Mouse (Mus musculus) lung, embryonic 15.5 days (tissue): Measurements from ENCODE around the gene Fut11. TPM values are rescaled to one million over a fixed set of nuclear protein-coding genes. Genes with fewer than 3 reads are reported as not detected.

Experiments used
- ATAC-seq: fragments of 200-750 bp; cut with Nextera tagmentation; 2 replicates; pipeline ENCODE4 v1.8.0; 2017; ENCODE audit warnings: moderate number of reproducible peaks, borderline replicate concordance; ENCODE audit not compliant: low FRiP score, low TSS enrichment; ENCODE audit errors: extremely low read depth
- H3K27ac ChIP-seq: fragments of 300-500 bp; sonication (generic); 2 replicates; pipeline ENCODE4 v1.5.1; 2015; ENCODE audit warnings: moderate library complexity, mild to moderate bottlenecking, inconsistent platforms
- H3K27me3 ChIP-seq: fragments of 300-500 bp; sonication (generic); 2 replicates; pipeline ENCODE4 v1.6.1; 2015; ENCODE audit warnings: inconsistent platforms
- H3K36me3 ChIP-seq: fragments of 300-500 bp; sonication (generic); 2 replicates; pipeline ENCODE4 v1.6.1; 2015; ENCODE audit warnings: inconsistent platforms
- H3K4me1 ChIP-seq: fragments of 300-500 bp; sonication (generic); 2 replicates; pipeline ENCODE4 v1.6.1; 2015; ENCODE audit warnings: inconsistent platforms
- H3K4me2 ChIP-seq: fragments of 300-500 bp; sonication (generic); 2 replicates; pipeline ENCODE4 v1.6.1; 2015; ENCODE audit warnings: inconsistent platforms, mild to moderate bottlenecking, moderate library complexity
- H3K4me3 ChIP-seq: fragments of 300-500 bp; sonication (generic); 2 replicates; pipeline ENCODE4 v1.5.1; 2015; ENCODE audit warnings: mild to moderate bottlenecking, inconsistent platforms
- H3K9ac ChIP-seq: fragments of 300-500 bp; sonication (generic); 2 replicates; pipeline ENCODE4 v1.6.1; 2015; ENCODE audit warnings: inconsistent platforms
- H3K9me3 ChIP-seq: fragments of 300-500 bp; sonication (generic); 2 replicates; pipeline ENCODE4 v1.6.1; 2016; ENCODE audit warnings: inconsistent platforms
- WGBS: fragments of 180-500 bp; shearing (Covaris S2); methylation state at CpG from one replicate; pipeline ENCODE4 v1.1.7; 2015; 5-methylcytosine and 5-hydroxymethylcytosine counted together
- microRNA-seq: library from miRNA; unstranded; fragments of <30 nt; microRNA quantifications from one replicate; pipeline ENCODE4, GENCODE M21; 2016
- polyA plus RNA-seq: library from polyadenylated mRNA; unstranded; fragments of >200 nt; fragmentation: Nextera tagmentation; extraction: Ambion mirVana; gene quantifications from 2 replicates; pipeline ENCODE4 v1.2.1, GENCODE M21; 2015

Fut11 gene
- polyA plus RNA-seq, 1 experiment from 2014 or later: 34.0 TPM

DNA sequence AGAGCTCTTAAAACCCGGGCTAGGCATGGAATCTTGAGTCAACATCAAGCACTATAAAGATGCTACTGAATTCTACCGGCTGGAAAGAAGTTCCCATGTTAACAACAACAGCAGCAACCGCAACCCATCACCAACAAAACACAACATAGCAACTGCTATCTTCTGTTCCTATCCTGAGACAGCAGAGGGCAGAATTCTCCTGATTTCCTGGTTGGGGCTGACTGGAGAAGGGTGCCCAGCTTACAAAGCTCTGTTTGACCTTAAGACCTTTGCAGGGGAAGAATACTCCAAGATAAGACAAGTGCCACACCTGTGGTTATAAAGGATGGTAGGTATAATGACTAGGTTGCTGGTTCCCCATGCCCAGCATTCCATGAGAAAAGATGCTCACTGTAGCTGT lies 52.2 kb downstream of the Fut11 start:
- Histone ChIP-seq H3K4me3 (no peak overlapping the region), H3K27me3 (no peaks in the 10 kb centered on the region), H3K4me1 (no peaks in the 10 kb centered on the region), H3K4me2 (no peak overlapping the region), H3K27ac (no peak overlapping the region), H3K9me3 (no peaks in the 10 kb centered on the region), H3K9ac (no peak overlapping the region), H3K36me3 (0 out of 2 replicates have a peak, but pooled peaks cover 15% of the 10 kb centered on the region)
- WGBS: 64% methylated on average over 3 of the region's 3 CpGs
- no peak for ATAC-seq

GRCm38 (mm10) chr14:20748388-20748787 lies 53.6 kb downstream of the Fut11 start:
- 0 out of 2 replicates have a peak, but pooled peaks cover 11% of the 10 kb centered on the region for H3K36me3 ChIP-seq
- no peaks in the 10 kb centered on the region for H3K9me3 ChIP-seq
- H3K27ac ChIP-seq: no peak overlapping the region
- WGBS: 63% methylated on average over 4 of the region's 4 CpGs
- H3K4me3 ChIP-seq: no peak overlapping the region
- H3K4me2 ChIP-seq: no peak overlapping the region
- ATAC-seq: no peak
- H3K4me1 ChIP-seq: no peaks in the 10 kb centered on the region
- H3K27me3 ChIP-seq: no peaks in the 10 kb centered on the region
- H3K9ac ChIP-seq: no peak overlapping the region

DNA sequence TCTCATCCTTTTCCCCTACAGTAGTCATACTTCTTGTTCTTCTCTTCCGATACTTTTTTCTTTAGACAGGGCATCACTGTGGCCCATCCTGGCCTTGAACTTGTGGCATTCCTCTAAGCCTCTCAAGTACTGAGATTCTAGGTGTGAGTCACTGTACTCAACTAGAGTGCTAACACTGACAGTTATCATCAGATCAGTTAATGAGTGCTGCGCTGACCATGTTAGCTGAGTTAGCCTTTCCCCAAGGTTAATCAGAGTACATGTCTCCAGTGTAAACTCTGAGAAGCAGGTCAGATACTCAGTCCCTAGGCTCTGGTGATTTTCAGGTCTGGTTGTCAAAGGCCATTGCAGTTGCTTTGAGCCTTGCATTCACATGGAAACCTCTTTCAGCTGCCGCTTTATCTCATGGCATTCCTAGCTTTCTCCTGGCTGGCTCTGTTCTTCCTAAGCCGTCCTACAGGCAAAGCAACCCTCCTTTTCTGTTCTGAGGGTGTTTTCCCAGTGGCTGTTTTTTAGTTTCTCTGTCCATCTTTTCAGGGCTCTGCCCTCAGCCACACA lies 54.8 kb downstream of the Fut11 start:
- Histone ChIP-seq H3K27ac (no peak overlapping the region), H3K9me3 (no peaks in the 10 kb centered on the region), H3K9ac (no peak overlapping the region), H3K27me3 (no peaks in the 10 kb centered on the region), H3K4me3 (no peak overlapping the region), H3K4me2 (no peak overlapping the region), H3K36me3 (peaks cover 8% of the 10 kb centered on the region; the same call in 1 of the 2 replicates), H3K4me1 (no peaks in the 10 kb centered on the region)
- WGBS: 84% methylated on average over 4 of the region's 4 CpGs
- no peak for ATAC-seq

GRCm38 (mm10) chr14:20750503-20750902 lies 55.7 kb downstream of the Fut11 start:
- H3K9ac ChIP-seq: no peak overlapping the region
- WGBS: 81% methylated on average over 5 of the region's 5 CpGs
- H3K4me2 ChIP-seq: no peak overlapping the region
- no peak overlapping the region for H3K27ac ChIP-seq
- H3K4me3 ChIP-seq: no peak overlapping the region
- H3K36me3 ChIP-seq: peaks cover 14% of the 10 kb centered on the region; the same call in 1 of the 2 replicates
- ATAC-seq: no peak
- H3K9me3 ChIP-seq: no peaks in the 10 kb centered on the region
- H3K27me3 ChIP-seq: no peaks in the 10 kb centered on the region
- H3K4me1 ChIP-seq: no peaks in the 10 kb centered on the region

Small RNA genes within 50 kb of the gene (microRNA-seq; reads per million reads assigned to microRNA genes)
- gene Mir6946: not detected

Other genes starting within 250 kb of the Fut11 start
- gene Cfap70, start 242.7 kb upstream of the Fut11 start, polyA plus RNA-seq: 1.5 and 1.7 TPM in 2 replicates
- 38.8 and 44.7 TPM in 2 replicates for gene Anxa7, start 214.8 kb upstream of the Fut11 start, polyA plus RNA-seq
- gene Mss51, start 198.1 kb upstream of the Fut11 start, polyA plus RNA-seq: 0.50 and 0.82 TPM in 2 replicates
- gene Ppp3cb, start 148.4 kb upstream of the Fut11 start, polyA plus RNA-seq: 41.3 and 41.6 TPM in 2 replicates
- 7.0 and 7.6 TPM in 2 replicates for gene Usp54, start 53.9 kb upstream of the Fut11 start, polyA plus RNA-seq
- gene Myoz1, start 38.4 kb upstream of the Fut11 start, polyA plus RNA-seq: 0.37 and 0.82 TPM in 2 replicates
- 3.8 and 5.8 TPM in 2 replicates for gene Synpo2l, start 26.6 kb upstream of the Fut11 start, polyA plus RNA-seq
- 88.2 and 92.8 TPM in 2 replicates for gene Sec24c, start 20.7 kb upstream of the Fut11 start, polyA plus RNA-seq
- gene Chchd1, start 8.0 kb downstream of the Fut11 start, polyA plus RNA-seq: 189 and 191 TPM in 2 replicates
- gene Zswim8, start 12.6 kb downstream of the Fut11 start, polyA plus RNA-seq: 29.4 and 30.7 TPM in 2 replicates
- 26.0 and 26.9 TPM in 2 replicates for gene Ndst2, start 39.6 kb downstream of the Fut11 start, polyA plus RNA-seq
- 40.8 and 41.2 TPM in 2 replicates for gene Camk2g, start 99.1 kb downstream of the Fut11 start, polyA plus RNA-seq
- 0.86 and 1.2 TPM in 2 replicates for gene Plau, start 141.7 kb downstream of the Fut11 start, polyA plus RNA-seq
- gene Vcl, start 234.4 kb downstream of the Fut11 start, polyA plus RNA-seq: 60.2 and 62.7 TPM in 2 replicates